Mouse (Mus musculus) liver, embryonic 15.5 days (tissue): ENCODE results near the gene Pcnx3. TPM values are rescaled to one million over a fixed set of nuclear protein-coding genes. Genes with fewer than 3 reads are reported as not detected.

Experiments
- ATAC-seq: fragments of 200-750 bp; cut with Nextera tagmentation; 2 replicates; pipeline ENCODE4 v1.8.0; 2017; ENCODE audit warnings: moderate number of reproducible peaks, mild to moderate bottlenecking, moderate library complexity; ENCODE audit not compliant: insufficient read depth
- H3K27ac ChIP-seq: fragments of 300-500 bp; sonication (generic); replicated peaks from 2 replicates; pipeline ENCODE4 v1.5.1; 2015; ENCODE audit warnings: mild to moderate bottlenecking, inconsistent platforms
- H3K27me3 ChIP-seq: fragments of 300-500 bp; sonication (generic); 2 replicates; pipeline ENCODE4 v1.6.1; 2015; ENCODE audit warnings: mild to moderate bottlenecking, inconsistent platforms
- H3K36me3 ChIP-seq: fragments of 300-500 bp; sonication (generic); replicated peaks from 2 replicates; pipeline ENCODE4 v1.6.1; 2015; ENCODE audit warnings: moderate library complexity, mild to moderate bottlenecking, inconsistent platforms
- H3K4me1 ChIP-seq: fragments of 300-500 bp; sonication (generic); replicated peaks from 2 replicates; pipeline ENCODE4 v1.6.1; 2015; ENCODE audit warnings: inconsistent platforms
- H3K4me2 ChIP-seq: fragments of 300-500 bp; sonication (generic); 2 replicates; pipeline ENCODE4 v1.6.1; 2015; ENCODE audit warnings: moderate library complexity, mild to moderate bottlenecking, inconsistent platforms
- H3K4me3 ChIP-seq: fragments of 300-500 bp; sonication (generic); replicated peaks from 2 replicates; pipeline ENCODE4 v1.5.1; 2015; ENCODE audit warnings: mild to moderate bottlenecking, inconsistent platforms
- H3K9ac ChIP-seq: fragments of 300-500 bp; sonication (generic); 2 replicates; pipeline ENCODE4 v1.6.1; 2015; ENCODE audit warnings: moderate library complexity, mild to moderate bottlenecking, inconsistent platforms
- H3K9me3 ChIP-seq: fragments of 300-500 bp; sonication (generic); replicated peaks from 2 replicates; pipeline ENCODE4 v1.6.1; 2016; ENCODE audit warnings: inconsistent platforms
- WGBS: fragments of 180-500 bp; shearing (Covaris S2); methylation state at CpG from one replicate; pipeline ENCODE4 v1.1.7; 2015; ENCODE audit warnings: mixed read lengths; ENCODE audit not compliant: insufficient replicate concordance; 5-methylcytosine and 5-hydroxymethylcytosine counted together
- polyA plus RNA-seq: library from polyadenylated mRNA; unstranded; fragments of >200 nt; fragmentation: Nextera tagmentation; extraction: Ambion mirVana; gene quantifications from 2 replicates; pipeline ENCODE4 v1.2.1, GENCODE M21; 2015

Gene Pcnx3
- polyA plus RNA-seq, 1 experiment from 2014 or later: 9.2 TPM

DNA sequence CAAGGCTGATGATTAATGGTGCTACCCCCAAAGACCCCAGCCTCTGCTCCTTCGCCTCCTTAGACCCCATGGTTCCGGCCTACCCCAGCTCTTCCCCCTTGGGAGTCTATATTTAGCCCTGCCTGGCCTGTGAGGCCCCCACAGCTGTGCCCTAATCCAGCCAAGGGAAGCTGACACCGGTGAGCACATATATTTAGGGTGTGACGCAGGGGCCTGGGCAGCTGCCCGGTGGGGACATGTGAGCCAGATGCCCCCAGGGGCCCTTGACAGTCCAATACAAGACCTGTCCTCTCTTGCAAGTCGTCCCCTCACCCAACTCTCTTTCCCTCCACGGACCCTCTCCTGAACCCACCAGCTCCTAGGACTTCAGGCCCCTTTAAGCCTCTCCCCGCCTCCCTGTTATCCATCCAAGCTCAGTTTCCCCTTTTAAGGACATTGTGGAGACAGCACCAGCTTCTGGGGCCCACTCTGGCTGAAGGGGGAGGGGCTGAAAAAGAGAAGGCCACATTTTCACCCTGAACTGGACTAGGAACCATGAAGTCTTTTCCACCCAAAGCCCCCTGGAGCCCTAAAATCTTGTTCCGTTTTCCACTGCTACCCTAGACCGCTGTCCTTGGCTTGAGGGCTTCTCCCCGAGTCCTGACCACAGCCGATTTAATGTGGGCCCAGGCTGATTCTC is 36.5 kb upstream of the Pcnx3 start:
- Histone ChIP-seq H3K9ac (peak overlapping the region; percentile 98), H3K27me3 (no peaks in the 10 kb centered on the region), H3K27ac (peak overlapping the region; percentile 98), H3K4me3 (peak overlapping the region; percentile 94), H3K9me3 (no peaks in the 10 kb centered on the region), H3K4me1 (peaks cover 86% of the 10 kb centered on the region), H3K4me2 (peak overlapping the region; percentile 96), H3K36me3 (peaks cover 48% of the 10 kb centered on the region)
- peak; percentile 11; the same call in 1 of the 2 replicates for ATAC-seq
- 10% methylated on average over 12 of the region's 12 CpGs for WGBS

- Histone ChIP-seq H3K4me1 (peaks cover 86% of the 10 kb centered on the region), H3K9me3 (no peaks in the 10 kb centered on the region), H3K9ac (peak overlapping the region; percentile 98), H3K4me2 (peak overlapping the region; percentile 96), H3K4me3 (peak overlapping the region; percentile 94), H3K27ac (peak overlapping the region; percentile 98), H3K27me3 (no peaks in the 10 kb centered on the region), H3K36me3 (peaks cover 51% of the 10 kb centered on the region)
- ATAC-seq: peak; percentile 58
- 11% methylated on average over 7 of the region's 7 CpGs for WGBS
Measured at GRCm38 (mm10) chr19:5724549-5724941, 35.8 kb upstream of the Pcnx3 start.

- Histone ChIP-seq H3K9ac (peak overlapping the region; percentile 98), H3K9me3 (no peaks in the 10 kb centered on the region), H3K4me3 (peak overlapping the region; percentile 94), H3K27ac (peak overlapping the region; percentile 98), H3K4me1 (peaks cover 87% of the 10 kb centered on the region), H3K27me3 (no peaks in the 10 kb centered on the region), H3K4me2 (peak overlapping the region; percentile 96), H3K36me3 (peaks cover 56% of the 10 kb centered on the region)
- WGBS: 13% methylated on average over 4 of the region's 4 CpGs
- no peak for ATAC-seq
Measured at GRCm38 (mm10) chr19:5723934-5724548, 35.3 kb upstream of the Pcnx3 start.

DNA sequence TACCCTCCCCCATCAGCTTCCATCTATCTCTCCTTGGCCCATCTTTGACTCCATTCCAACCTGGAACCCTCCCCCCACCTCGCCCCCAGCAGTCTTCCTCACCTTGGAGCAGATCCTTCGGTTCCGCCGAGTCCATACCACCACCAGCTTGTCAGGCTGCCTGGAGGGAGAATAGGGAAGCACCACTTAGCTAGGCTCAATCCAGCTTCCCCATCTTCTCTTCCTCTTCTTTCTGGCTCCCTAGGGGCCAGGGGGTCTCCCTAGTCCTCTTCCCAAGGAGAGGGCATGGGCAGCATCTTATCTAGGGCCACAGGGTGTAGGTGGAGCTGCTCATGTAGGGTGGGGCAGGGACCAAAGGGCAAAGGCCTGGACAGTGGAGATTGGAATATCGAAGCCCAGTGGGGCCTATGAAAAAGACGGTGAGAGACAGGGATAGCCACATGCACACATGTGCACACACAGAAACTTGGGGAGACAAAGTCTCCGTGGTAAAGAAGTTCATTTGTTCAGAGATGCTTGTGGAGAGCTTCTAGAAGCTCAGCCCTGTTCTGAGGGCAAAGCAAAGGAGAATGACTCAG is 34.2 kb upstream of the Pcnx3 start:
- peaks cover 65% of the 10 kb centered on the region for H3K36me3 ChIP-seq
- peak overlapping the region; percentile 98 for H3K27ac ChIP-seq
- H3K9me3 ChIP-seq: no peaks in the 10 kb centered on the region
- peak overlapping the region; percentile 94 for H3K4me3 ChIP-seq
- H3K4me2 ChIP-seq: peak overlapping the region; percentile 96
- H3K9ac ChIP-seq: peak overlapping the region; percentile 98
- H3K4me1 ChIP-seq: peaks cover 84% of the 10 kb centered on the region
- ATAC-seq: peak; percentile 71
- H3K27me3 ChIP-seq: no peaks in the 10 kb centered on the region
- WGBS: 32% methylated on average over 7 of the region's 7 CpGs

DNA sequence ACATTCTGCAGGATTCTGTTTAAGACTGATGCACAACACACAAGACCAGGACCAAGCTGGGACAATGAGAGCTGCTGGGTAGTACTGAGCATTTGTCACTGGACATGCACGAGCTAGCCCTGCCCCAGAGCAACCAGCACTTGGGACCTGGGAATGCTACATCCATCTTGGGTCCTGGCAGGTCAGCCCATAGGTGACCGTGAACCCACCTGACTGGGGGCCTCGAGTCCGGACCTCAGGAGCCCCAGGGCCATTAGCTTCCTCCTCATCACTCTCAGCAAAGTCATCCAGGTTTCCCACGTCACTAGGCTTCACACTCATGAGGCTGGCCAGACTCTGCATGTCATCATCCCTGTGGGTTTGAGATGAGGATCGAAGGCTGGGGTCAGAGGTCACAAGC is 32.5 kb upstream of the Pcnx3 start:
- Histone ChIP-seq H3K27ac (peak overlapping the region; percentile 98), H3K9me3 (no peaks in the 10 kb centered on the region), H3K4me3 (0 out of 2 replicates have a peak overlapping the region, but pooled peaks have one; percentile 3), H3K4me1 (peaks cover 87% of the 10 kb centered on the region), H3K4me2 (peak overlapping the region; percentile 96), H3K27me3 (no peaks in the 10 kb centered on the region), H3K36me3 (peaks cover 81% of the 10 kb centered on the region), H3K9ac (peak overlapping the region; percentile 15; the same call in 1 of the 2 replicates)
- WGBS: 92% methylated on average over 6 of the region's 6 CpGs
- no peak for ATAC-seq

DNA sequence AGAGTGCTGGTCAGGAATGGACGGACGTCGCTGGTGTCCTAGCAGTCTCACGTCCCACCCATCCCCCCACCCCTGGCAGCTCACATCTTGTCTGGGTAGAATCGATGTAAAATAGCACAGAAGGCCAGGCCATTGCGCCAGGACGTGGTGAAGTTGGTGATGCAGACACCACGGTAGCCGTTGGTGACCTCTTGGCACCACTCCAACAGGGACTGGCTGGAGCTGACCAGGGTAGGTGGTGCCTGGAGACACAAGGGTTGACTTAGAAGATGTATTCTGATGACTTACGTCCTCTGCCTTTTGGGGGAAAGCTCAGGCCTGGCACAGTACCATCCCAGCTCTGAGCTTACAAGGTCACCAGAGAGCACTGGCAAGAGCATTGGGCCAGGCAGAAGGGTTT is 28.2 kb upstream of the Pcnx3 start:
- no peak overlapping the region for H3K4me3 ChIP-seq

DNA sequence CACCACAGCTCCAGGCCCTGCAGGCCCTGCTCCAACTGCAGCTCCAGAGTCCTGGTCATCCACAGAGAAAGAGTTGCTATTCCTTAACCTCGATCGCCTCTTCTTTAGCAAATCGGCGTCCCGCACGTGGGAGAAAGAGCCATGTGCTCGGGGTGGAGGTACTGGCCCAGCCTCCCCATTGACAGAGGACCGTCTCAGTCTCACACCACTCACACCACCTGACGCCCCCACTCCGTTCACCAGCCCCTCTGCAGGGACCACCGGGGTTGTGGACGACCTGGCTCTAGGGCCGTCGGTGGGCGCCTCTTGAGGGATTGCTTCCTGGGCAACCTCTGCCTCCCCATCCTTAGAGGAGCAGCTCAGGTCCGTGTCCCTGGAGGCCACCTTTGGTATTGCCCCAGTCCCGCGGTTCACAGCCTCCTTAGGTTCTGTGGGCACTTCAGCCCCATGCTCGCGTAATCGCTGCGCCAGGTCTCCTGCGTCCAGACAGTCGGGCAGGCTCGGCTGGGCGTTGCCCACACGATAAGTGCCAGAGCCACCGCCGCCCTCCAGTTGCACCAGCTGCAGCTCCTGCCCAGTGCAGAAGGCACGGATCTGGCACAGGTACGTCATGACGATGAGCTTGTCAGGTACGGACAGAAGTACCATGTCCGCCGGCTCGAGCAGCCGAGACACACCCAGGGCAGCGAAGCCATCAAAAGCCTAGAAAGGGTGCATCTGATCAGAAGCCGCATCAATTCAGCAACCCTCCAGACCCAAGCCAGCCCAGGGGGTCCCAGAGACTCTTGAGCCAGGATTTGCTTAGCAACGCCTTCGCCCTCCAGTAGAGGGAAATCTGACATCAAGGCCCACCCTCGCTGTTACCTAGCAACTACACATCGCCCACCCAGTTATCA is 27.3 kb upstream of the Pcnx3 start:
- peak; percentile 33 for ATAC-seq
- Histone ChIP-seq H3K27ac (peak overlapping the region; percentile 31), H3K9ac (no peak overlapping the region), H3K36me3 (peaks cover 100% of the 10 kb centered on the region), H3K4me2 (peak overlapping the region; percentile 36), H3K4me3 (peak overlapping the region; percentile 7; the same call in 1 of the 2 replicates), H3K4me1 (peaks cover 97% of the 10 kb centered on the region), H3K9me3 (no peaks in the 10 kb centered on the region), H3K27me3 (no peaks in the 10 kb centered on the region)
- WGBS: 74% methylated on average over 43 of the region's 43 CpGs

More for the DNA sequence above, 28.2 kb upstream of the Pcnx3 start:
- 78% methylated on average over 10 of the region's 10 CpGs for WGBS
- Histone ChIP-seq H3K27ac (no peak overlapping the region), H3K9me3 (no peaks in the 10 kb centered on the region), H3K4me1 (peaks cover 97% of the 10 kb centered on the region), H3K9ac (no peak overlapping the region), H3K27me3 (no peaks in the 10 kb centered on the region), H3K36me3 (peaks cover 100% of the 10 kb centered on the region), H3K4me2 (peak overlapping the region; percentile 4; the same call in 1 of the 2 replicates)
- ATAC-seq: no peak

DNA sequence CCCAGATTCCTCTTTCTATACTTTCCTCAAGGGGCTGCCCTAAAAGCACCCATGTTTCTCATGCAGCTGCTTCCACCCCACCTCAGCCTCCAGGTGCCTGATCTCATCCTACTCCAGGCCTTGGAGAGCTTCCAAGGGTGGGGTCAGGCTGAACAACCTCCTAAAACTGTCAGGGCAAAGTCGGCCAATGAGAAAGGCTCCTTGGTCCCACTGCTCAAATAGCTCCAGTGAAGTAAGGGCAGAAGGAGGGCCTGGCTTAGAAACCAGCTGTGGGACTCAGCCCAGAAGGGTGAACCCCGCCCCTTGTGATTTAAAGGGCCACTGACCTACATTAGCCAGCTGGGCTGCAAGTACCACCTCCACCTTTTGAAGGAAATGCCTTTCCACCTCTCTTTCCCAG is 25.0 kb upstream of the Pcnx3 start:
- H3K4me1 ChIP-seq: peaks cover 77% of the 10 kb centered on the region
- H3K36me3 ChIP-seq: peaks cover 99% of the 10 kb centered on the region
- H3K4me3 ChIP-seq: peak overlapping the region; percentile 6; the same call in 1 of the 2 replicates
- H3K27me3 ChIP-seq: no peaks in the 10 kb centered on the region
- H3K9me3 ChIP-seq: no peaks in the 10 kb centered on the region
- H3K27ac ChIP-seq: peak overlapping the region; percentile 31
- H3K4me2 ChIP-seq: peak overlapping the region; percentile 38
- H3K9ac ChIP-seq: peak overlapping the region; percentile 0; the same call in 1 of the 2 replicates
- peak; percentile 52 for ATAC-seq
- WGBS: 17% methylated on average over 2 of the region's 2 CpGs

- ATAC-seq: no peak
- H3K9ac ChIP-seq: 0 out of 2 replicates have a peak overlapping the region, but pooled peaks have one; percentile 0
- H3K27ac ChIP-seq: peak overlapping the region; percentile 31
- peaks cover 73% of the 10 kb centered on the region for H3K4me1 ChIP-seq
- no peaks in the 10 kb centered on the region for H3K27me3 ChIP-seq
- WGBS: 57% methylated on average over 5 of the region's 5 CpGs
- no peaks in the 10 kb centered on the region for H3K9me3 ChIP-seq
- H3K4me2 ChIP-seq: peak overlapping the region; percentile 38
- H3K4me3 ChIP-seq: peak overlapping the region; percentile 6; the same call in 1 of the 2 replicates
- H3K36me3 ChIP-seq: peaks cover 99% of the 10 kb centered on the region
Measured at GRCm38 (mm10) chr19:5713255-5713654, 24.5 kb upstream of the Pcnx3 start.

- Histone ChIP-seq H3K36me3 (peaks cover 99% of the 10 kb centered on the region), H3K4me1 (peaks cover 63% of the 10 kb centered on the region), H3K27ac (peak overlapping the region; percentile 31), H3K4me3 (no peak overlapping the region), H3K9me3 (no peaks in the 10 kb centered on the region), H3K4me2 (no peak overlapping the region), H3K9ac (no peak overlapping the region), H3K27me3 (no peaks in the 10 kb centered on the region)
- 76% methylated on average over 14 of the region's 14 CpGs for WGBS
- 0 out of 2 replicates have a peak, but pooled peaks have one; percentile 6 for ATAC-seq
Measured at GRCm38 (mm10) chr19:5711907-5712460, 23.3 kb upstream of the Pcnx3 start.
